Mouse (Mus musculus) kidney, adult 2 months (tissue): ENCODE results near the gene Eml1. TPM values are rescaled to one million over a fixed set of nuclear protein-coding genes. Genes with fewer than 3 reads are reported as not detected.

Experiments used
- DNase-seq: peaks from one replicate; pipeline ENCODE4 v3.0.0; 2021
- H3K27ac ChIP-seq: fragments of 200-500 bp; 2 replicates; pipeline ENCODE4 v1.5.1; 2012; ENCODE audit warnings: low read depth, low read length, control low read depth, inconsistent platforms; ENCODE audit not compliant: insufficient read depth
- H3K27me3 ChIP-seq: fragments of 200-500 bp; replicated peaks from 2 replicates; pipeline ENCODE4 v1.6.1; 2012; ENCODE audit warnings: mild to moderate bottlenecking, moderate library complexity, low read length, inconsistent platforms; ENCODE audit not compliant: control insufficient read depth, insufficient read depth
- H3K36me3 ChIP-seq: fragments of 200-500 bp; 2 replicates; pipeline ENCODE4 v1.6.1; 2012; ENCODE audit warnings: mild to moderate bottlenecking, moderate library complexity, low read length, inconsistent platforms; ENCODE audit not compliant: control insufficient read depth, insufficient read depth
- H3K4me1 ChIP-seq: fragments of 200-500 bp; 2 replicates; pipeline ENCODE4 v1.6.1; 2011; ENCODE audit warnings: low read length; ENCODE audit not compliant: control insufficient read depth, insufficient read depth
- H3K4me3 ChIP-seq: fragments of 200-500 bp; 2 replicates; pipeline ENCODE4 v1.5.1; 2011; ENCODE audit warnings: mild to moderate bottlenecking, low read depth, low read length, control low read depth; ENCODE audit not compliant: insufficient read depth
- CTCF ChIP-seq: fragments of 200-500 bp; conservative IDR thresholded peaks from 2 replicates; pipeline ENCODE4 v1.5.1; 2011; ENCODE audit warnings: low read depth, mild to moderate bottlenecking, control low read depth, low read length, moderate library complexity, mixed read lengths; ENCODE audit not compliant: insufficient read depth, insufficient read length
- POLR2A ChIP-seq: fragments of 200-500 bp; IDR thresholded peaks from one replicate; pipeline ENCODE4 v1.6.1; 2011; ENCODE audit warnings: low read depth, low read length, control low read depth
- WGBS: fragments of 180-500 bp; shearing (Covaris S2); methylation state at CpG from one replicate; pipeline ENCODE4 v1.1.7; 2018; 5-methylcytosine and 5-hydroxymethylcytosine counted together
- polyA plus RNA-seq: library from polyadenylated mRNA; depleted of rRNA; stranded (reverse); fragments of >200 nt; gene quantifications from 2 replicates; pipeline ENCODE4 v1.2.3, GENCODE M21; 2012

Gene Eml1
- polyA plus RNA-seq, 1 experiment: 14.2 TPM

GRCm38 (mm10) chr12:108392254-108393044, 21.7 kb downstream of the Eml1 start:
- Histone ChIP-seq H3K4me1 (0 out of 2 replicates have a peak, but pooled peaks cover 4% of the 10 kb centered on the region), H3K36me3 (no peaks in the 10 kb centered on the region), H3K27ac (no peak overlapping the region), H3K27me3 (no peaks in the 10 kb centered on the region), H3K4me3 (no peak overlapping the region)
- no peak for TF ChIP-seq CTCF
- TF ChIP-seq POLR2A: no peak
- no peak for DNase-seq
- WGBS: 68% methylated on average over 12 of the region's 12 CpGs

DNA sequence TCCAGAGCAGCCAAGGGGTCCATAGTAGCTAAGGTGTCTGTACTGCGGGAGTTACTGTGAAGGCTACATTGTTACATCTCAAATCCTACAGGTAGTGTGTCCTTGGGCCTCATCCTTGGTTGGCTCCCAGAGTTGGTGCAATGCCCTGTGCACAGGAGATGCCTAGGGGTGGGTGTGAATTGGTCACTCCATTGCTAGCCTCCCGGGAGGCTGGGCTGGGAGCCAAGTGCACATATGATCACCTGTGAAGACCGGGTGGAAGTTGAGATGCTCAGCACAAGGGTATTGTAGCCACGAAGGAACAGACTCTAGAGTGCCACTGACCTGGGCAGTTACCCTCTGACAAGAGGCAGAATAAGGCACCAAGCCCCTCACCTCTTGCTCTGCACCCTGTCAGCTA, 22.3 kb downstream of the Eml1 start:
- Histone ChIP-seq H3K4me1 (peaks cover 4% of the 10 kb centered on the region; the same call in 1 of the 2 replicates), H3K36me3 (no peaks in the 10 kb centered on the region), H3K27me3 (no peaks in the 10 kb centered on the region), H3K4me3 (no peak overlapping the region), H3K27ac (peak overlapping the region; percentile 3; the same call in 1 of the 2 replicates)
- TF ChIP-seq POLR2A (no peak), CTCF (no peak)
- 46% methylated on average over 4 of the region's 4 CpGs for WGBS
- DNase-seq: no peak

DNA sequence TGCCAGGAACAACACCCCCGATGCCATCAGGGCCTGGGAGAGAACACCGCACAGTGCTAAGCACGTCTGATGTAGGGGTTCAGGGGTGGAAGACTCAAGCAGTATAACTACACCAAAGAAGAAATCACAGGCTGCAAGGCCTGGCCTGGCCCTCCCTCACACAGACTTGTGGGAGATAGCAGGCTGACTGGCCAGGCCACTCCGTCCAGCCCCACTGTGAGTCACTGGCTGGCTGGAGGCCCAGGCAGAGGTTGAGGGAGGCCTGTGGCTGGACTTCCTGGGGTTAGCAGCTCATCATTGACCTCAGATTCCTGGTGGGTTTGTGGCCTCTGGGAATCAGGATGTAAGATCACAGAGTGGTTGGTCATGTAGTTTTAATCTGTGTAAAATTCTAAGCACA, 22.9 kb downstream of the Eml1 start:
- peak overlapping the region; percentile 3; the same call in 1 of the 2 replicates for H3K27ac ChIP-seq
- H3K27me3 ChIP-seq: no peaks in the 10 kb centered on the region
- DNase-seq: peak; percentile 93
- H3K36me3 ChIP-seq: no peaks in the 10 kb centered on the region
- WGBS: 64% methylated on average over 4 of the region's 4 CpGs
- TF ChIP-seq CTCF (no peak), POLR2A (no peak)
- H3K4me3 ChIP-seq: no peak overlapping the region
- peaks cover 4% of the 10 kb centered on the region; the same call in 1 of the 2 replicates for H3K4me1 ChIP-seq

GRCm38 (mm10) chr12:108394534-108395284, 24.0 kb downstream of the Eml1 start:
- Histone ChIP-seq H3K27me3 (no peaks in the 10 kb centered on the region), H3K4me1 (peaks cover 4% of the 10 kb centered on the region; the same call in 1 of the 2 replicates), H3K27ac (0 out of 2 replicates have a peak overlapping the region, but pooled peaks have one; percentile 6), H3K4me3 (no peak overlapping the region), H3K36me3 (no peaks in the 10 kb centered on the region)
- peak; percentile 33 for DNase-seq
- no peak for TF ChIP-seq CTCF
- TF ChIP-seq POLR2A: no peak
- 80% methylated on average over 17 of the region's 17 CpGs for WGBS

DNA sequence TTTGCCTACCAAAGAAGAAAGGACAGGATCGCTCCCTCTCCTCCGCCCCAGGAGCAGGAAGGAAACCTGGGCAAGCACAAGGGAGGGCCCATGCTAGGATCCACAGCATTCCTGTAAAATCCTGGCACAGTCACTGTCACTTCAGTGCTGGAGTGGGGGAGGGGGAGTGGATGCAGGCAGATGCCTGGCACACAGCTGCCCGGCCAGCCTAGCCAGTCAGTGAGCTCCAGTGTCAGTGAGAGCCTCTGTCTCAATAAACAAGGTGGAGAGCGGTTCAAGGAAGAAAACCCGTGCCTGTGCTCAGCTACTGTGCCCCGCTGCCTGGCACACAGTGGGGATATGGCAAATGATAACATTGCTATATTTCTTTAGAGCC, 24.5 kb downstream of the Eml1 start:
- no peak for DNase-seq
- 82% methylated on average over 6 of the region's 6 CpGs for WGBS
- Histone ChIP-seq H3K36me3 (no peaks in the 10 kb centered on the region), H3K4me1 (peaks cover 4% of the 10 kb centered on the region; the same call in 1 of the 2 replicates), H3K27ac (no peak overlapping the region), H3K4me3 (no peak overlapping the region), H3K27me3 (no peaks in the 10 kb centered on the region)
- no peak for TF ChIP-seq CTCF

DNA sequence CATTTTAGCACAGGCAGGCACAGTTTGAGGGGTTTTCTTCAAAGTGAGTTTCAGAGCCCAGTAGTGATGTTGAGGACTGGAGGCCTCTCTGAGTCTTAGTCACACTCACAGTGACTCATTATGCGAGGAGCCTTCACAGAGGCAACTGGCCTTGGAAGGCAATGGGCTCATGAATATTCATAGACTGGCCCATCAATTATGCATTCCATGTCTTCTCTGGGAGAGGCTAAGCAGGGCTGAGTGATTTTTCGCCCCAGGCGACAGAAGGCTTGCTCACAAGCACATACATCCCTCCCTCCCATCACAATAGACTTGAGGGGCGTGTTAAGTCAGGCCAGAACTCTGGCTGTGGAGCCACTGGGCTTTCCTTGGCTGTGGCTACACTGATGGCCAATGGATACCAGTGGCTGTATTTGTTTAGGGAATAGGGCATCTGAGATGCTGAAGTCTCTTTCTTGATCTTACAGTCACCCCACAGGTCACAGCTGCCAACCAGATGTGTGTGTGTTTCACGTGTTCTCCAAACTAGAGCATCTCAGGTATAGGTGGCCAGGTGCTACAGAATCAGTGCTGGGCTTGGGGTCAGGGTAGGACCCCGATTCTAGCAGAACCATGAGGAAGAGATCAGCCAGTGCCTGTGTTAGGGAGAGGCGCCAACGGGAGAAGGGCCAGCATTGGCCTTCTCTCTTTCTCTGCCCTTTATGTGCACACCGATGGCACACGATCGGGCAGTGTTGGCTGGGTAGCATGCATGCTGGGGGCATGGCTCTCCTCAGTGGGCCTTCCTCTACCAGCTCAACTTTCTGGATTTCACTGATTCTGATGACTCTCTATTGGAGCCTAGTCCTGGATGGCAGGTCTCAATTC, 25.6 kb downstream of the Eml1 start:
- TF ChIP-seq CTCF (no peak), POLR2A (no peak)
- Histone ChIP-seq H3K27me3 (no peaks in the 10 kb centered on the region), H3K4me3 (no peak overlapping the region), H3K27ac (no peak overlapping the region), H3K4me1 (peaks cover 4% of the 10 kb centered on the region; the same call in 1 of the 2 replicates), H3K36me3 (no peaks in the 10 kb centered on the region)
- peak; percentile 75 for DNase-seq
- WGBS: 77% methylated on average over 11 of the region's 11 CpGs
